Mouse (Mus musculus) left cerebral cortex, adult 2 months (tissue): ENCODE measurements around the gene Tmem184b. TPM values are rescaled to one million over a fixed set of nuclear protein-coding genes. Genes with fewer than 3 reads are reported as not detected.

Source experiments
- DNase-seq, 2 experiments: peaks; one replicate each; pipeline ENCODE4 v3.0.0; 2021 to 2022; ENCODE audit warnings: low spot score in 2 of 2, mixed read lengths in 1 of 2; ENCODE audit errors: extremely low spot score in 1 of 2
- H3K27ac ChIP-seq: fragments of 200-600 bp; 2 replicates; pipeline ENCODE4 v1.8.1; 2022
- H3K4me3 ChIP-seq: fragments of 200-600 bp; 2 replicates; pipeline ENCODE4 v1.8.1; 2022
- CTCF ChIP-seq: fragments of 200-600 bp; IDR thresholded peaks from 2 replicates; pipeline ENCODE4 v1.8.1; 2022; ENCODE audit warnings: antibody characterized with exemption, mild to moderate bottlenecking, moderate library complexity
- intact Hi-C: fragments of 180-260 bp; cut with DNase I; formaldehyde crosslinking; loops from one replicate; pipeline ENCODE4 v1.15.1; 2025
- total RNA-seq, 2 experiments: library from RNA; stranded (reverse); gene quantifications; 2 replicates each; pipeline ENCODE4 v1.2.3; 2021

The Tmem184b gene
- total RNA-seq, 2 experiments from 2014 or later: 73.7 to 82.2 TPM

GRCm38 (mm10) chr15:79392527-79392926 is 10.8 kb downstream of the Tmem184b start:
- Histone ChIP-seq H3K4me3 (no peak overlapping the region), H3K27ac (peak overlapping the region; percentile 44)
- intact Hi-C loops: no loop called here
- no peak for DNase-seq
- TF ChIP-seq CTCF: no peak

GRCm38 (mm10) chr15:79391447-79392093 is 11.8 kb downstream of the Tmem184b start:
- DNase-seq: no peak
- Histone ChIP-seq H3K4me3 (no peak overlapping the region), H3K27ac (0 out of 2 replicates have a peak overlapping the region, but pooled peaks have one; percentile 16)
- TF ChIP-seq CTCF: no peak
- intact Hi-C loops: no loop called here

- TF ChIP-seq CTCF: no peak
- no peak overlapping the region for H3K27ac ChIP-seq
- DNase-seq: no peak
- H3K4me3 ChIP-seq: no peak overlapping the region
- intact Hi-C loops: no loop called here
Measured at GRCm38 (mm10) chr15:79390434-79390833, 12.9 kb downstream of the Tmem184b start.

- Histone ChIP-seq H3K27ac (no peak overlapping the region), H3K4me3 (no peak overlapping the region)
- TF ChIP-seq CTCF: no peak
- intact Hi-C loops: no loop called here
- no peak for DNase-seq
Measured at GRCm38 (mm10) chr15:79388171-79388570, 15.2 kb downstream of the Tmem184b start.

GRCm38 (mm10) chr15:79387611-79388010 is 15.8 kb downstream of the Tmem184b start:
- Histone ChIP-seq H3K4me3 (no peak overlapping the region), H3K27ac (peak overlapping the region; percentile 12; the same call in 1 of the 2 replicates)
- no peak for DNase-seq
- no peak for TF ChIP-seq CTCF
- intact Hi-C loops: no loop called here

- no peak for DNase-seq
Measured at GRCm38 (mm10) chr15:79387081-79387480, 16.3 kb downstream of the Tmem184b start.

GRCm38 (mm10) chr15:79381644-79382043 is 21.7 kb downstream of the Tmem184b start:
- intact Hi-C loops: loop anchor here (2.0 kb wide), 1 partner anchor 21 kb away; the partner anchor contains the start of gene Tmem184b
- no peak for DNase-seq
- Histone ChIP-seq H3K27ac (peak overlapping the region; percentile 91), H3K4me3 (no peak overlapping the region)
- no peak for TF ChIP-seq CTCF

More at GRCm38 (mm10) chr15:79387081-79387480, 16.3 kb downstream of the Tmem184b start:
- no peak for TF ChIP-seq CTCF
- Histone ChIP-seq H3K27ac (peak overlapping the region; percentile 12; the same call in 1 of the 2 replicates), H3K4me3 (no peak overlapping the region)
- intact Hi-C loops: no loop called here

GRCm38 (mm10) chr15:79380468-79381444 is 22.6 kb downstream of the Tmem184b start:
- H3K27ac ChIP-seq: peak overlapping the region; percentile 91
- intact Hi-C loops: loop anchor here (2.0 kb wide), 1 partner anchor 22 kb away; the partner anchor contains the start of gene Tmem184b
- TF ChIP-seq CTCF: peak; percentile 68
- peak overlapping the region; percentile 19; the same call in 1 of the 2 replicates for H3K4me3 ChIP-seq
- peak in 1 of 2 experiments; percentile 59 for DNase-seq

GRCm38 (mm10) chr15:79379658-79380057 is 23.7 kb downstream of the Tmem184b start:
- intact Hi-C loops: loop anchor here (2.0 kb wide), 1 partner anchor 23 kb away; the partner anchor contains the start of gene Tmem184b

GRCm38 (mm10) chr15:79378608-79379007 is 24.8 kb downstream of the Tmem184b start:
- intact Hi-C loops: no loop called here
- no peak for DNase-seq
- no peak overlapping the region for H3K27ac ChIP-seq
- TF ChIP-seq CTCF: no peak
- no peak overlapping the region for H3K4me3 ChIP-seq

More at GRCm38 (mm10) chr15:79379658-79380057, 23.7 kb downstream of the Tmem184b start:
- DNase-seq: no peak
- Histone ChIP-seq H3K4me3 (no peak overlapping the region), H3K27ac (no peak overlapping the region)
- no peak for TF ChIP-seq CTCF

- TF ChIP-seq CTCF: peak; percentile 51
- H3K4me3 ChIP-seq: no peak overlapping the region
- DNase-seq: no peak
- H3K27ac ChIP-seq: peak overlapping the region; percentile 77; the same call in 1 of the 2 replicates
- intact Hi-C loops: loop anchor here (1.0 kb wide), 1 partner anchor 90 kb away; no protein-coding TSS in a partner anchor
Measured at GRCm38 (mm10) chr15:79377681-79378080, 25.7 kb downstream of the Tmem184b start.

- no peak for DNase-seq
- intact Hi-C loops: no loop called here
- no peak for TF ChIP-seq CTCF
- Histone ChIP-seq H3K4me3 (no peak overlapping the region), H3K27ac (no peak overlapping the region)
Measured at GRCm38 (mm10) chr15:79374760-79375159, 28.6 kb downstream of the Tmem184b start.
